Mouse (Mus musculus) splenic B cell, adult 2 months (primary cell): Measurements from ENCODE around the gene Cabin1.

Experiments used
- DNase-seq: peaks from one replicate; pipeline ENCODE4 v3.0.0-alpha.2; 2011; ENCODE audit warnings: low read depth, low spot score
- H3K27me3 ChIP-seq: 2 replicates; pipeline ENCODE4 v1.6.1; 2012; ENCODE audit warnings: mild to moderate bottlenecking, low read length, moderate library complexity, mixed read lengths; ENCODE audit not compliant: control insufficient read depth, poor library complexity, insufficient read depth, severe bottlenecking
- H3K36me3 ChIP-seq: 2 replicates; pipeline ENCODE4 v1.6.1; 2012; ENCODE audit warnings: mild to moderate bottlenecking, low read length, moderate library complexity, mixed read lengths; ENCODE audit not compliant: control insufficient read depth, poor library complexity, insufficient read depth, severe bottlenecking

The Cabin1 gene

GRCm38 (mm10) chr10:75600189-75600730, 163.9 kb downstream of the Cabin1 start:
- Histone ChIP-seq H3K36me3 (no peaks in the 10 kb centered on the region), H3K27me3 (no peaks in the 10 kb centered on the region)
- no peak for DNase-seq
